Mouse (Mus musculus): ENCODE measurements at regions not wholly inside any gene's neighbourhood (a gene's known extent, or its start where the extent isn't known, plus 50 kb on each side); places are given as distances from the start of the nearest gene placed in this dataset.

DNA sequence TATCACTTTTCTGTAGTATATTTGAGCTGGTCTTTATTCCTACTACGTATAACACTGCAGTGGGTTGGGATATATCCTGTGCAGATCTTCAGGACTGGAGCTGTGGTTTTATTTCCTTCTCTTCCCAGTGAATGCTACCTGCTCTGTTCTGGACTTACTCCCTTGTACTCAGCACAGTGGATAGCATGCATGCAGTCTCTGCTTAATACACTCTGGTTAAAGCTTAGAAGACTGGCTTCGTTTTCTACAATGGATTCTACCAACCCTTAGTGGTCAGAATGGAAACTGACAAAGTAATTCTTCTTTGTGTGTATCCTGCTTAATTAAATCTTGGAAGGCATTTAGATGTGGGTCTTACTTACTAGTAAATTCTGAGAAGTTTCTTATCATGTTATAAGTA lies 292.3 kb downstream of the 1700017N19Rik start:
- no peak for DNase-seq (ENCODE audit: low spot score)

DNA sequence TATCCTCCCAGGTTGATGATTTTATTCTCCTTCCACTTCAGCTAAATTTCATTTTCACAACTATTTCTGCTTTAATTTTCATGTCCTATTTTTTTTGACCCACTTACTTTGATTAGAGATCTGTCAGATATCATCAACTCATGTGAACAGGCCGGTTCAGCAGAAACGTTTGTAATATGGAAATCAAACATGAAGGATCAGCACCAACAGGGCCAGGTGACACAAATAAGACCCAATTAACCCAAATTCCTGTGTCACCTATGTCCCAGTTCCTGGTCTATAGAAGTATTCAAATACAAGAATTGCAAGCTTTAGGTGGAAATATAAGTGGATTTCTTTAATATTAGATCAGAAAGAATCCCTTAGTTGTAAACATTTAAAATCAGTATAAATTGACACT lies 332.7 kb downstream of the 1700017N19Rik start:
- no peak for DNase-seq (ENCODE audit: low spot score)

DNA sequence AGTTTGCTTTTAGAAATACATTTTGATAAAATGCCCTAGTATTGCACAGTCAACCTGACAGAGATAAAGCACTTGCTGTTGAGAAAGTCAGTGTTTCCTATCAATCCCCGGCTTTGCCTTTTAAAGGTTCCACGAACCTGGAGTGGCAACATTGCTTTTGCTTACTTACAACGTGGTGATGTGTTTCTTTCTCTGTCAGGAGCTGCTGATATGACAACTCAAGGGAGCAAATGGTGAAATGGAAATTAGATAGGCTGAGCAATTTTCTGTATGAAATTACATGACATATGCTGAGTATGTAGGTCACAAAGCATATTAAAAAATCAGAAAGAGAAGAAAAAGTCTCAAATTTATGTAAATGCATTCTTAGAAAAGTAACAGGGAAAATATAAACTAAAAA lies 336.8 kb downstream of the 1700017N19Rik start:
- no peak for DNase-seq (ENCODE audit: low spot score)

DNA sequence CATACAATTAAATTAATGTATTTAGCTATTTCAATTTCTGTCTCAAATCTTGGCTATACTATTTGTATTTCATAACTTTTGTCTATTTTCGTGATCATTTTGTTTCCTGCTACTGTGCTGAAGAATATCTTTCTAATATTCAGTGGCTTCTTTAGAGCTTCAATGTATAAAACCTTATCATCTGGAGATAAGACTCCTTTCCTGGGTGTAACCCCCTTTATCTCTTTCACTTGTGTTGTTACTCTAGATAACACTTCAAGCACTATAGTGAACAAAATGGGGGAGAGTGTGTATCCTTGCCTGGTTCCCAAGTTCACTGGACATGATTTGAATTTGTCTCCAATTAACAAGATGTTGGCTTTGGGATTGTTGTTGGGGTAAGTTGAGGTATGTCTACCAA lies 341.5 kb downstream of the 1700017N19Rik start:
- no peak for DNase-seq (ENCODE audit: low spot score)

DNA sequence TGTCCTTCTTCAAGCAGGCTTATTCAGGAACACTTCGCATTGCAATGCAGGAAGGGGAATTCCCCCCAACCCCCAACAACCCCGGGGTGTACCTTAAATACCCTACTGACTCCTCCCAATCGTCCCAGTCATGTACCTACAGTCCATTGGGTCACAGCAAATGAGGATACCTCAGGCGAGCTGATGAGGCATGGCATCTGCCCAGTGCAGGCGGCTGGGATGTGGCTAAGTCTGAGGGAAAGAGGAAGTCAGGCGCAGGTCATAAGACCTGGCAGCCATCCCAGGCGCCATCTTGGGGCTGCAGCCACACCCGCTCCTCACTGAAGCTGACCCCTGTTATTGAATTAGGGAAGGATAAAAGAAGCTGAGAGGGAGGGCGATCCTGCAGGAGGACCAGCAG lies 368.1 kb downstream of the 1700017N19Rik start:
- DNase-seq (ENCODE audit: low spot score) = no peak

DNA sequence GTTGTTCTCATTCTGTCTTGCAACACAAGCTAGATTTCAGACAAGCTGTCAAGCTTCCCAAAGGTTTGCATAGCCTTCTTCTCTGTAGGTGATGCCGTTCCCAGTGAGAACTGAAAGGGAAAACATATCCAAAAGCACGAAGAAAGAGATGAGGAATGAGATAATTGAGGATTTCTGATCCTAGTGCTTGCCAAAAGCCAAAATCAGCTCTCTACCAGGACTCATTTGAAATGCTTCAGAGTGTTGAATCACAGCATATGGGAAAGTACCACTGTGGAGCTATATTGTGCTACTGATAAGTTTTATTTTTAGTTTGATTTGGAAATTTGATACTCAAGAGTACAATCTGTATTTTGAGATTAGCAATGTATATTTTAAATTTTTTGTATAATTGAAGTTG lies 413.2 kb downstream of the 1700017N19Rik start:
- no peak for DNase-seq (ENCODE audit: low spot score)

DNA sequence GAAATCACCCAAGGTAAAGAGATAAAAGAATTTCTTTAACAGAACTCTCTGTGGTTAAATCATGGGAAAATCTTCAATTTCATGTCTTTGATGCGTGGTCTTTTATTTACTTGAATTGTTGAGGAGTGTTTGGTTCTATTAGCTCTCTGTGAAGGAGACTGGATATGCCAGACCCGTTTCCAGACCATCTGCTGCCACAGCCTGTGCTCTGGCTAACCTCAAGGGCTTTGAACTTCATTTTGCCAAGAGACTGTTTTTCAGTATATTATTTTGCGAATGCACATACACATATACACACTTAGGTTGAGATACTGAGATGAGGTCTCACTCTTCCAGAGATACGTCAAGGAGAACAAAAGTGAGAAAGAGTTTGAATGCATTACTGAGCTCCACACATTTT lies 414.4 kb downstream of the 1700017N19Rik start:
- DNase-seq (ENCODE audit: low spot score) = no peak

DNA sequence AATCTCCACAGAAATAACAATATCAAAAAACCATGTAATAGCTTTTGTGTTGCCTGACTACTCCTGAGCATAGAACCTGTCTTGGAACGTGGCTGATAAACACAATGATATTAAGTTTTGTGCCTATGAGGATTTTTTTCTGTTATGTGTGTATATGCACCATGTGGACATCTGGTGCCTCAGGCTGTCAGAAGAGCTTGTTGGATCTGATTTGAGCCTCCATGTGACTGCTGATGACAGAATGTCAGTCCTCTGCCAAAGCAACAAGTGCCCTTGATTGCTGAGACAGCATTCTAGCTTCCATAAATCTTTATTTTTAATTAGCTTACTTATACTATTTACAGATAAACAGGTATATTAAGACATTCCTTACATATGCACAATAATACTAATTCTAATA lies 425.1 kb downstream of the 1700017N19Rik start:
- DNase-seq (ENCODE audit: low spot score) = no peak

DNA sequence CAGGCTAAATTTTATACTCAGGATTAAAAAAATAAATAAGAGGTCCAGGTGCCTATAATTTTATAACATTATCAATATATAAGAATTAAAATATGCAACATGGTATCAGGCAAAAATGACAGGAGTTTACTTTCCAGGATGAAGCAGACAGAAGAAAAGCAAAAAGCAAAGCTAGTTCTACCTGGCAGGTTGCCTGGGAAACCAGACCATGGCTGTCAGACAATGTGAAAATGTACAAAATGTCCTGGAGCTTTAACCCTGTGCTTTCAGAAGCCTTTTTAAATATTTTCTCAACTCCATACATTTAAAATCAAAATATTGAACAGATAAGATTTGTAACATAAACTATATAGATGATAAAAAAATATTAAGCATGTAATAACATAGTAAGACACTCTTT lies 448.3 kb downstream of the 1700017N19Rik start:
- no peak for DNase-seq (ENCODE audit: low spot score)

DNA sequence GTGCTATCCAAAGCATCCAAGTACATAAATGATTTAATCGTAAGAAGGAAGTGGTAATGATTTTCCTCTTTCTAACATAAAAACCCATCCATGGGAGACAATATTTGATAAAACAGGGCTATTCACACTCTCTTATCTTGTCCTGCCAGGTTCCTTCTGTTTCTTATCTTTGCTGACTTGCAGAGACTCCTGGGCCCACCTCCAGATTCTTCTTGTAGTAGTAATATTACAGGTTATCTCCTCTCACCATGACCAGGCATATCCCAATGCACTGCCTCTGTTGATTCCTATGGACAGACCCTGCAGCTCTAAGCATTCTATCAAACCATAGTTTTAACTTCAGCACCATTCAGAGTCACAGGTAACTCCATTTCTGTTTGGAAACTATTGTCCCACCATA lies 448.8 kb downstream of the 1700017N19Rik start:
- no peak for DNase-seq (ENCODE audit: low spot score)

All from embryo, embryonic 10.5 days (tissue).